Mouse (Mus musculus) left cerebral cortex, adult 8-10 months (tissue): ENCODE measurements around the gene Pisd. TPM values are rescaled to one million over a fixed set of nuclear protein-coding genes. Genes with fewer than 3 reads are reported as not detected.
A peak's percentile ranks its signal among the peaks of the same experiment; 100 is the strongest.
"Not testable (repeated sequence)": the region's sequence is repeated elsewhere in the genome, so short reads cannot be mapped to it uniquely, and the experiment has no call there.

Experiments
- DNase-seq, 2 experiments: peaks; one replicate each; pipeline ENCODE4 v3.0.0; 2022; ENCODE audit warnings: low spot score in 2 of 2
- total RNA-seq, 4 experiments: library from RNA; stranded (reverse); gene quantifications; 2 replicates each; pipeline ENCODE4 v1.2.4; 2022

The Pisd gene
- total RNA-seq, 4 experiments from 2014 or later: 55.4 to 61.4 (median 58.9) TPM

GRCm38 (mm10) chr5:32745705-32746655, 39.5 kb downstream of the Pisd start:
- DNase-seq: peak; percentile 35 to 61

GRCm38 (mm10) chr5:32742149-32742548, 43.3 kb downstream of the Pisd start:
- peak; percentile 65 to 84 for DNase-seq

- peak; percentile 36 to 71 for DNase-seq
Measured at GRCm38 (mm10) chr5:32741377-32741776, 44.1 kb downstream of the Pisd start.

GRCm38 (mm10) chr5:32740850-32741249, 44.6 kb downstream of the Pisd start:
- DNase-seq: not testable (repeated sequence)

- DNase-seq: no peak
Measured at GRCm38 (mm10) chr5:32740138-32740537, 45.3 kb downstream of the Pisd start.

- DNase-seq: not testable (repeated sequence)
Measured at GRCm38 (mm10) chr5:32736770-32737169, 48.7 kb downstream of the Pisd start.

GRCm38 (mm10) chr5:32735779-32736178, 49.7 kb downstream of the Pisd start:
- DNase-seq: no peak

- DNase-seq: not testable (repeated sequence)
Measured at GRCm38 (mm10) chr5:32733892-32734291, 51.6 kb downstream of the Pisd start.

GRCm38 (mm10) chr5:32728851-32729250, 56.6 kb downstream of the Pisd start:
- DNase-seq: no peak

- no peak for DNase-seq
Measured at GRCm38 (mm10) chr5:32728300-32728699, 57.1 kb downstream of the Pisd start.

- not testable (repeated sequence) for DNase-seq
Measured at GRCm38 (mm10) chr5:32725397-32725796, 60.0 kb downstream of the Pisd start.

- DNase-seq: no peak
Measured at GRCm38 (mm10) chr5:32723981-32724380, 61.5 kb downstream of the Pisd start.

- DNase-seq: not testable (repeated sequence)
Measured at GRCm38 (mm10) chr5:32722711-32723110, 62.7 kb downstream of the Pisd start.

GRCm38 (mm10) chr5:32722263-32722662, 63.2 kb downstream of the Pisd start:
- no peak for DNase-seq

GRCm38 (mm10) chr5:32721316-32721715, 64.1 kb downstream of the Pisd start:
- DNase-seq: no peak

GRCm38 (mm10) chr5:32720416-32720815, 65.0 kb downstream of the Pisd start:
- no peak for DNase-seq

GRCm38 (mm10) chr5:32718916-32719315, 66.5 kb downstream of the Pisd start:
- DNase-seq: no peak

GRCm38 (mm10) chr5:32717726-32718125, 67.7 kb downstream of the Pisd start:
- no peak for DNase-seq

GRCm38 (mm10) chr5:32713703-32714467, 71.6 kb downstream of the Pisd start:
- DNase-seq: peak; percentile 79 to 94

- no peak for DNase-seq
Measured at GRCm38 (mm10) chr5:32713042-32713702, 72.3 kb downstream of the Pisd start.

GRCm38 (mm10) chr5:32712221-32713041, 73.0 kb downstream of the Pisd start:
- DNase-seq: no peak
